Mouse (Mus musculus) liver, postnatal 0 days (tissue): ENCODE results near the gene Brca1.

ENCODE experiments used
- CTCF ChIP-seq: sonication (generic); IDR thresholded peaks from 2 replicates; pipeline ENCODE4 v1.5.1; 2016; ENCODE audit warnings: antibody characterized with exemption, low read depth
- EP300 ChIP-seq: IDR thresholded peaks from 2 replicates; pipeline ENCODE4 v1.6.1; 2016; ENCODE audit warnings: antibody characterized with exemption, low read depth, mild to moderate bottlenecking

GRCm38 (mm10) chr11:101468731-101469130, 83.0 kb downstream of the Brca1 start:
- TF ChIP-seq CTCF = no peak
- no peak for TF ChIP-seq EP300
